Mouse (Mus musculus) limb, embryonic 11.5 days (tissue): ENCODE measurements around the gene Nrg4. TPM values are rescaled to one million over a fixed set of nuclear protein-coding genes. Genes with fewer than 3 reads are reported as not detected.
A peak's percentile ranks its signal among the peaks of the same experiment; 100 is the strongest.

Experiments
- ATAC-seq: fragments of 200-750 bp; cut with Nextera tagmentation; 2 replicates; pipeline ENCODE4 v1.8.0; 2017; ENCODE audit warnings: low read depth; ENCODE audit not compliant: insufficient number of reproducible peaks, low FRiP score, low TSS enrichment
- DNase-seq: peaks from one replicate; pipeline ENCODE4 v3.0.0-alpha.2; 2015; ENCODE audit warnings: low spot score
- H3K27ac ChIP-seq: fragments of 300-500 bp; sonication (generic); replicated peaks from 2 replicates; pipeline ENCODE4 v1.5.1; 2014; ENCODE audit warnings: low read depth, mild to moderate bottlenecking, low read length
- H3K27me3 ChIP-seq: fragments of 300-500 bp; sonication (generic); 2 replicates; pipeline ENCODE4 v1.6.1; 2014; ENCODE audit warnings: mild to moderate bottlenecking, low read length, mixed read lengths; ENCODE audit not compliant: control insufficient read depth, insufficient read depth
- H3K36me3 ChIP-seq: fragments of 300-500 bp; sonication (generic); 2 replicates; pipeline ENCODE4 v1.6.1; 2014; ENCODE audit warnings: mild to moderate bottlenecking, low read length, moderate library complexity, mixed read lengths; ENCODE audit not compliant: control insufficient read depth, insufficient read depth
- H3K4me1 ChIP-seq: fragments of 300-500 bp; sonication (generic); 2 replicates; pipeline ENCODE4 v1.6.1; 2014; ENCODE audit warnings: low read length, mixed read lengths; ENCODE audit not compliant: control insufficient read depth, insufficient read depth
- H3K4me2 ChIP-seq: fragments of 300-500 bp; sonication (generic); 2 replicates; pipeline ENCODE4 v1.6.1; 2014; ENCODE audit warnings: low read depth, mild to moderate bottlenecking, moderate library complexity; ENCODE audit not compliant: severe bottlenecking
- H3K4me3 ChIP-seq: fragments of 300-500 bp; sonication (generic); 2 replicates; pipeline ENCODE4 v1.5.1; 2014; ENCODE audit warnings: low read depth, low read length
- H3K9ac ChIP-seq: fragments of 300-500 bp; sonication (generic); 2 replicates; pipeline ENCODE4 v1.6.1; 2014; ENCODE audit warnings: mild to moderate bottlenecking, low read length
- H3K9me3 ChIP-seq: fragments of 300-500 bp; sonication (generic); 2 replicates; pipeline ENCODE4 v1.6.1; 2016; ENCODE audit warnings: low read length; ENCODE audit not compliant: control insufficient read depth
- WGBS: fragments of 180-500 bp; shearing (Covaris S2); extraction: QIAGEN DNeasy Blood & Tissue Kit; methylation state at CpG from one replicate; pipeline ENCODE4 v1.1.7; 2014; 5-methylcytosine and 5-hydroxymethylcytosine counted together
- polyA plus RNA-seq: library from polyadenylated mRNA; unstranded; fragments of >200 nt; fragmentation: Nextera tagmentation; extraction: Ambion mirVana; gene quantifications from 2 replicates; pipeline ENCODE4 v1.2.1, GENCODE M21; 2014

Gene Nrg4
- 1.5 TPM in 2 replicates for polyA plus RNA-seq

- Histone ChIP-seq H3K4me1 (no peaks in the 10 kb centered on the region), H3K4me3 (peak within 1 kb of the TSS; percentile 46), H3K27me3 (peaks cover 18% of the 10 kb centered on the region), H3K36me3 (no peaks in the 10 kb centered on the region), H3K9ac (peak within 1 kb of the TSS; percentile 62), H3K9me3 (no peaks in the 10 kb centered on the region), H3K4me2 (peak within 1 kb of the TSS; percentile 83), H3K27ac (no peak within 1 kb of the TSS)
- under 1% methylated on average over 55 of the region's 82 CpGs for WGBS
- DNase-seq (peak; percentile 83), ATAC-seq (peak; percentile 83)
Observed at GRCm38 (mm10) chr9:55326515-55327233, at the start of gene Nrg4, which contains the start of gene Tmem266. Gene Nrg4, minus strand, starts transcription at chr9:55326844. Gene Tmem266, plus strand, starts transcription at chr9:55326913.

- H3K4me3 ChIP-seq: no peak overlapping the region
- ATAC-seq (no peak), DNase-seq (no peak)
- H3K9me3 ChIP-seq: no peaks in the 10 kb centered on the region
- H3K9ac ChIP-seq: no peak overlapping the region
- H3K27ac ChIP-seq: no peak overlapping the region
- H3K36me3 ChIP-seq: no peaks in the 10 kb centered on the region
- 85% methylated on average over 7 of the region's 7 CpGs for WGBS
- no peak overlapping the region for H3K4me2 ChIP-seq
- no peaks in the 10 kb centered on the region for H3K4me1 ChIP-seq
- H3K27me3 ChIP-seq: no peaks in the 10 kb centered on the region
Observed at GRCm38 (mm10) chr9:55371908-55372307, 45.3 kb upstream of the Nrg4 start.

GRCm38 (mm10) chr9:55368011-55368410 is 41.4 kb upstream of the Nrg4 start:
- no peak for DNase-seq
- no peak overlapping the region for H3K4me3 ChIP-seq

DNA sequence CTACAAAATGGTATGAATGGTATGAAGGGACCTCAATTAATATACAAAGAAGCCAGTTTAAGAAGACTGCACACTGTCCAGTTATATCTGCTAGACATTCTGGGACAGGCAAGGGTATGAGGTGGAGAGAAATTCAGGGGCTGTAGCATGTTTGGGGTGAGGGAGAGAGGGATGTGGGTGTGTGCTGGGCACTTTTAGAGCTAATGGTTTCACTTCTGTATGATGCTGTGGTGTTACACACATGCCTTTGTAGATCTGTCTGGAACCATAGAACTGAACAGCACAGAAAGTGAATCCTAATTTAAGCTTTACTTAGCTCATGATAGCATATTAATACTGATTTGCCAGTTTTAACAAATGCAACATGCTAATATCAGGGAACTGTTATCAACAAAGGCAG is 37.1 kb upstream of the Nrg4 start:
- Histone ChIP-seq H3K4me2 (no peak overlapping the region), H3K9ac (no peak overlapping the region), H3K4me1 (no peaks in the 10 kb centered on the region), H3K9me3 (no peaks in the 10 kb centered on the region), H3K27me3 (no peaks in the 10 kb centered on the region), H3K27ac (no peak overlapping the region), H3K36me3 (no peaks in the 10 kb centered on the region), H3K4me3 (no peak overlapping the region)
- no peak for ATAC-seq
- no peak for DNase-seq

More at GRCm38 (mm10) chr9:55368011-55368410, 41.4 kb upstream of the Nrg4 start:
- Histone ChIP-seq H3K27me3 (no peaks in the 10 kb centered on the region), H3K27ac (no peak overlapping the region), H3K4me1 (no peaks in the 10 kb centered on the region), H3K9me3 (no peaks in the 10 kb centered on the region), H3K9ac (no peak overlapping the region), H3K36me3 (no peaks in the 10 kb centered on the region), H3K4me2 (no peak overlapping the region)
- WGBS: 39% methylated on average over 3 of the region's 3 CpGs
- no peak for ATAC-seq

GRCm38 (mm10) chr9:55361969-55362368 is 35.3 kb upstream of the Nrg4 start:
- ATAC-seq (no peak), DNase-seq (no peak)
- 87% methylated on average over 5 of the region's 5 CpGs for WGBS
- Histone ChIP-seq H3K9me3 (no peaks in the 10 kb centered on the region), H3K4me2 (no peak overlapping the region), H3K36me3 (no peaks in the 10 kb centered on the region), H3K9ac (no peak overlapping the region), H3K27me3 (no peaks in the 10 kb centered on the region), H3K4me1 (no peaks in the 10 kb centered on the region), H3K27ac (no peak overlapping the region), H3K4me3 (no peak overlapping the region)

DNA sequence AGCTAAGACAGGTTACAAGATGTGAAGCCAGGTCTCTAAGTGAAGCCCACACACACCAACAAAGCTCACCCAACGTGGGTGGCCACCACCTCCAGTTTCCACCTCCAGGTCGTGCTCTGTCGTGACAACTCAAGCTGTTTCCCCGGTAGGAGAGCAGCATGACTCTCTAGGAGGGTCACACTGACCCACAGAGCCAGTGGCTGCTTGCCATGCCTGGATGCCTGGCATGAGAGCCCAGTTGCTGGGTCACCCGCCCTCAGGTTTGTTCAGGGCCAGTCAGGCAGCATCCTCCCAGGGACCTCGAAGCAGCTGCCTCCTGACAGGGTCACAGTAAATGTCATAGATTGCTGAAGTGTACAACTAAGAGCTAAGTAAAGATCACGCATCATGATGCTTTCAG is 34.2 kb upstream of the Nrg4 start:
- Histone ChIP-seq H3K36me3 (no peaks in the 10 kb centered on the region), H3K27me3 (no peaks in the 10 kb centered on the region), H3K4me2 (no peak overlapping the region), H3K4me1 (no peaks in the 10 kb centered on the region), H3K4me3 (no peak overlapping the region), H3K9ac (no peak overlapping the region), H3K27ac (no peak overlapping the region), H3K9me3 (no peaks in the 10 kb centered on the region)
- DNase-seq: no peak
- 54% methylated on average over 7 of the region's 7 CpGs for WGBS
- no peak for ATAC-seq

GRCm38 (mm10) chr9:55360372-55360771 is 33.7 kb upstream of the Nrg4 start:
- no peak overlapping the region for H3K4me3 ChIP-seq
- ATAC-seq: no peak

GRCm38 (mm10) chr9:55357164-55357563 is 30.5 kb upstream of the Nrg4 start:
- DNase-seq: no peak
- H3K4me1 ChIP-seq: no peaks in the 10 kb centered on the region
- no peak overlapping the region for H3K9ac ChIP-seq
- H3K9me3 ChIP-seq: no peaks in the 10 kb centered on the region
- WGBS: 74% methylated on average over 1 of the region's 1 CpGs
- H3K27ac ChIP-seq: no peak overlapping the region
- H3K27me3 ChIP-seq: no peaks in the 10 kb centered on the region
- H3K4me3 ChIP-seq: no peak overlapping the region
- H3K36me3 ChIP-seq: no peaks in the 10 kb centered on the region
- no peak overlapping the region for H3K4me2 ChIP-seq
- ATAC-seq: no peak

More at GRCm38 (mm10) chr9:55360372-55360771, 33.7 kb upstream of the Nrg4 start:
- DNase-seq: no peak
- Histone ChIP-seq H3K27me3 (no peaks in the 10 kb centered on the region), H3K9ac (no peak overlapping the region), H3K4me1 (no peaks in the 10 kb centered on the region), H3K4me2 (no peak overlapping the region), H3K27ac (no peak overlapping the region), H3K9me3 (no peaks in the 10 kb centered on the region), H3K36me3 (no peaks in the 10 kb centered on the region)
- 76% methylated on average over 3 of the region's 3 CpGs for WGBS
